Mouse (Mus musculus) hindbrain, embryonic 11.5 days (tissue): Measurements from ENCODE around the gene Hacl1. TPM values are rescaled to one million over a fixed set of nuclear protein-coding genes. Genes with fewer than 3 reads are reported as not detected.

ENCODE experiments used
- ATAC-seq: fragments of 200-750 bp; cut with Nextera tagmentation; 2 replicates; pipeline ENCODE4 v1.8.0; 2017; ENCODE audit warnings: mild to moderate bottlenecking, moderate TSS enrichment, moderate library complexity; ENCODE audit not compliant: low FRiP score
- DNase-seq: peaks from one replicate; pipeline ENCODE4 v3.0.0-alpha.2; 2015; ENCODE audit warnings: low spot score
- H3K27ac ChIP-seq: fragments of 300-500 bp; sonication (generic); 2 replicates; pipeline ENCODE4 v1.5.1; 2014; ENCODE audit warnings: mild to moderate bottlenecking, low read depth, low read length
- H3K27me3 ChIP-seq: fragments of 300-500 bp; sonication (generic); 2 replicates; pipeline ENCODE4 v1.6.1; 2014; ENCODE audit warnings: mild to moderate bottlenecking, low read length, moderate library complexity, mixed read lengths; ENCODE audit not compliant: control insufficient read depth, insufficient read depth
- H3K36me3 ChIP-seq: fragments of 300-500 bp; sonication (generic); 2 replicates; pipeline ENCODE4 v1.6.1; 2014; ENCODE audit warnings: mild to moderate bottlenecking, low read length, moderate library complexity, mixed read lengths; ENCODE audit not compliant: control insufficient read depth, insufficient read depth
- H3K4me1 ChIP-seq: fragments of 300-500 bp; sonication (generic); replicated peaks from 2 replicates; pipeline ENCODE4 v1.6.1; 2014; ENCODE audit warnings: low read length, mixed read lengths; ENCODE audit not compliant: control insufficient read depth, insufficient read depth
- H3K4me2 ChIP-seq: fragments of 300-500 bp; sonication (generic); replicated peaks from 2 replicates; pipeline ENCODE4 v1.6.1; 2014; ENCODE audit warnings: mild to moderate bottlenecking, low read depth, low read length
- H3K4me3 ChIP-seq: fragments of 300-500 bp; sonication (generic); 2 replicates; pipeline ENCODE4 v1.5.1; 2014; ENCODE audit warnings: low read depth, low read length
- H3K9ac ChIP-seq: fragments of 300-500 bp; sonication (generic); 2 replicates; pipeline ENCODE4 v1.6.1; 2014; ENCODE audit warnings: low read depth, low read length
- H3K9me3 ChIP-seq: fragments of 300-500 bp; sonication (generic); 2 replicates; pipeline ENCODE4 v1.6.1; 2016; ENCODE audit warnings: low read length; ENCODE audit not compliant: control insufficient read depth
- WGBS: fragments of 180-500 bp; shearing (Covaris S2); extraction: QIAGEN DNeasy Blood & Tissue Kit; methylation state at CpG from one replicate; pipeline ENCODE4 v1.1.7; 2014; 5-methylcytosine and 5-hydroxymethylcytosine counted together
- polyA plus RNA-seq: library from polyadenylated mRNA; unstranded; fragments of >200 nt; fragmentation: Nextera tagmentation; extraction: Ambion mirVana; gene quantifications from 2 replicates; pipeline ENCODE4 v1.2.1, GENCODE M21; 2014

Hacl1 gene
- 9.4 and 12.3 TPM in 2 replicates for polyA plus RNA-seq

- Histone ChIP-seq H3K27ac (0 out of 2 replicates have a peak within 1 kb of the TSS, but pooled peaks have one; percentile 32), H3K27me3 (no peaks in the 10 kb centered on the region), H3K36me3 (no peaks in the 10 kb centered on the region), H3K9me3 (no peaks in the 10 kb centered on the region), H3K4me2 (peak within 1 kb of the TSS; percentile 59), H3K4me3 (peak within 1 kb of the TSS; percentile 47), H3K4me1 (no peaks in the 10 kb centered on the region), H3K9ac (peak within 1 kb of the TSS; percentile 53)
- ATAC-seq (peak; percentile 97), DNase-seq (peak; percentile 92)
- WGBS: under 1% methylated on average over 30 of the region's 30 CpGs
Measured at GRCm38 (mm10) chr14:31640890-31641505, at the start of gene Hacl1, which contains the start of gene Btd. Hacl1 (minus strand) TSS chr14:31641286. Btd (plus strand) TSS chr14:31641028.

GRCm38 (mm10) chr14:31686231-31686630, 45.1 kb upstream of the Hacl1 start:
- WGBS: 92% methylated on average over 1 of the region's 1 CpGs
- no peaks in the 10 kb centered on the region for H3K4me1 ChIP-seq
- ATAC-seq (no peak), DNase-seq (no peak)
- no peaks in the 10 kb centered on the region for H3K36me3 ChIP-seq
- H3K4me2 ChIP-seq: no peak overlapping the region
- no peaks in the 10 kb centered on the region for H3K9me3 ChIP-seq
- no peaks in the 10 kb centered on the region for H3K27me3 ChIP-seq
- H3K27ac ChIP-seq: no peak overlapping the region
- no peak overlapping the region for H3K4me3 ChIP-seq
- no peak overlapping the region for H3K9ac ChIP-seq

DNA sequence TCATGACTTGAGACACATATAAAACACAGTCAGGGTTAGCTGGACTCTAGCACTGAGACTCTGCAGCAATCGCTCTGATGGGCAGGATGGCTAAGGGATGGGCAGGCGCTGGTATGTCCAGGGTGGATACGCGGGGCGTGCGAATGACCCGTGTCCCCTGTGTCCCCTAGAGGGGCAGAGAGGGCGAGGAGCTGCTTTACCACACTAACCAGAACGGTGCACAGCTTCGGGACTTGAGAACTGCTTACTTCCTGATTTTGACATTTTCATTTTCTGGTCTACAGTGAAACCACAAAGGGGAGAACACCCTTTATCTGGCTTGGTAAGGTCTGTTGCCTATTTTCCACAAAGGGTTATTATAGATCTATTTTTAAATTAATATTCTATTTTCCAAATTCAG, 44.6 kb upstream of the Hacl1 start:
- 84% methylated on average over 10 of the region's 10 CpGs for WGBS
- Histone ChIP-seq H3K4me3 (no peak overlapping the region), H3K27me3 (no peaks in the 10 kb centered on the region), H3K4me2 (no peak overlapping the region), H3K9me3 (no peaks in the 10 kb centered on the region), H3K9ac (no peak overlapping the region), H3K4me1 (no peaks in the 10 kb centered on the region), H3K27ac (no peak overlapping the region), H3K36me3 (no peaks in the 10 kb centered on the region)
- no peak for DNase-seq
- no peak for ATAC-seq

- H3K36me3 ChIP-seq: no peaks in the 10 kb centered on the region
- no peak overlapping the region for H3K4me2 ChIP-seq
- H3K9ac ChIP-seq: no peak overlapping the region
- H3K4me3 ChIP-seq: no peak overlapping the region
- DNase-seq (no peak), ATAC-seq (no peak)
- 72% methylated on average over 7 of the region's 7 CpGs for WGBS
- H3K4me1 ChIP-seq: no peaks in the 10 kb centered on the region
- no peak overlapping the region for H3K27ac ChIP-seq
- H3K27me3 ChIP-seq: no peaks in the 10 kb centered on the region
- no peaks in the 10 kb centered on the region for H3K9me3 ChIP-seq
Measured at GRCm38 (mm10) chr14:31684343-31685040, 43.4 kb upstream of the Hacl1 start.

GRCm38 (mm10) chr14:31683610-31684009, 42.5 kb upstream of the Hacl1 start:
- Histone ChIP-seq H3K4me3 (no peak overlapping the region), H3K4me1 (no peaks in the 10 kb centered on the region), H3K9me3 (no peaks in the 10 kb centered on the region), H3K36me3 (no peaks in the 10 kb centered on the region), H3K27ac (no peak overlapping the region), H3K9ac (no peak overlapping the region), H3K27me3 (no peaks in the 10 kb centered on the region), H3K4me2 (no peak overlapping the region)
- WGBS: 96% methylated on average over 1 of the region's 2 CpGs
- DNase-seq (no peak), ATAC-seq (no peak)

- Histone ChIP-seq H3K4me1 (no peaks in the 10 kb centered on the region), H3K36me3 (no peaks in the 10 kb centered on the region), H3K4me2 (no peak overlapping the region), H3K27me3 (no peaks in the 10 kb centered on the region), H3K9me3 (no peaks in the 10 kb centered on the region), H3K4me3 (no peak overlapping the region), H3K27ac (no peak overlapping the region), H3K9ac (no peak overlapping the region)
- 53% methylated on average over 5 of the region's 5 CpGs for WGBS
- ATAC-seq (no peak), DNase-seq (no peak)
Measured at GRCm38 (mm10) chr14:31681931-31682555, 41.0 kb upstream of the Hacl1 start.

- Histone ChIP-seq H3K27ac (no peak overlapping the region), H3K36me3 (no peaks in the 10 kb centered on the region), H3K4me1 (no peaks in the 10 kb centered on the region), H3K4me3 (no peak overlapping the region), H3K4me2 (no peak overlapping the region), H3K9me3 (no peaks in the 10 kb centered on the region), H3K9ac (no peak overlapping the region), H3K27me3 (no peaks in the 10 kb centered on the region)
- DNase-seq: no peak
- WGBS: 87% methylated on average over 9 of the region's 9 CpGs
- ATAC-seq: no peak
Measured at GRCm38 (mm10) chr14:31681291-31681690, 40.2 kb upstream of the Hacl1 start.

DNA sequence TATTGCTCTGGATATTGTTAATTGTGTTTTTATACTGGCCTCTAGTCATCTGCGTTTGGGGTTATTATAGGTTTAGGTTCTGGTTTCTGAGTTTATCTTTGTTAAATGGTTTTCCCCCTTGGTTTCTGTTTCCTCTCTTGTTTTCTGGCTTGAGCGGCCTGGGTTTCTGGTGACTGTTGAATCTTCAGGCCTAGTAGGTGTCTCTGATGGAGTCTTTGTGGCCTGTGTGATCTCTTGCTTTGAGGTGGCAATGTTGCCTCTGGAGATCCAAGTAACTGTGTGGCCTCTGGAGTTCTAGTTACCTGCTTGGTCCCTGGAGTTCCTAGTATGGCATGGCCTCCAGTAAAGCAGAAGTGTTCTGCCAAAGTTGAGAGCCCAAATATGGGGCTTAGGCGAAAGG, 39.6 kb upstream of the Hacl1 start:
- DNase-seq (no peak), ATAC-seq (no peak)
- Histone ChIP-seq H3K4me1 (no peaks in the 10 kb centered on the region), H3K27me3 (no peaks in the 10 kb centered on the region), H3K36me3 (no peaks in the 10 kb centered on the region), H3K9me3 (no peaks in the 10 kb centered on the region), H3K27ac (no peak overlapping the region), H3K9ac (no peak overlapping the region), H3K4me3 (no peak overlapping the region), H3K4me2 (no peak overlapping the region)
- 92% methylated on average over 3 of the region's 3 CpGs for WGBS
